Mouse (Mus musculus) intestine, postnatal 0 days (tissue): ENCODE results near the gene Acot12. TPM values are rescaled to one million over a fixed set of nuclear protein-coding genes. Genes with fewer than 3 reads are reported as not detected.

Experiments used
- ATAC-seq: fragments of 200-750 bp; cut with Nextera tagmentation; 2 replicates; pipeline ENCODE4 v1.8.0; 2017; ENCODE audit warnings: mild to moderate bottlenecking, moderate TSS enrichment, moderate library complexity
- H3K27ac ChIP-seq: fragments of 300-500 bp; sonication (generic); 2 replicates; pipeline ENCODE4 v1.5.1; 2014; ENCODE audit warnings: mild to moderate bottlenecking, low read depth, low read length, moderate library complexity
- H3K27me3 ChIP-seq: fragments of 300-500 bp; sonication (generic); replicated peaks from 2 replicates; pipeline ENCODE4 v1.6.1; 2014; ENCODE audit warnings: low read length, mixed read lengths; ENCODE audit not compliant: control insufficient read depth, insufficient read depth
- H3K36me3 ChIP-seq: fragments of 300-500 bp; sonication (generic); 2 replicates; pipeline ENCODE4 v1.6.1; 2014; ENCODE audit warnings: mild to moderate bottlenecking, moderate library complexity; ENCODE audit not compliant: control insufficient read depth, insufficient read depth
- H3K4me1 ChIP-seq: fragments of 300-500 bp; sonication (generic); replicated peaks from 2 replicates; pipeline ENCODE4 v1.6.1; 2014; ENCODE audit warnings: antibody characterized with exemption, low read length, mixed read lengths; ENCODE audit not compliant: control insufficient read depth, insufficient read depth
- H3K4me2 ChIP-seq: fragments of 300-500 bp; sonication (generic); replicated peaks from 2 replicates; pipeline ENCODE4 v1.6.1; 2014; ENCODE audit warnings: low read depth, mild to moderate bottlenecking, moderate library complexity
- H3K4me3 ChIP-seq: fragments of 300-500 bp; sonication (generic); 2 replicates; pipeline ENCODE4 v1.5.1; 2014; ENCODE audit warnings: low read depth, low read length
- H3K9ac ChIP-seq: fragments of 300-500 bp; sonication (generic); 2 replicates; pipeline ENCODE4 v1.6.1; 2014; ENCODE audit warnings: mild to moderate bottlenecking, low read depth, low read length
- H3K9me3 ChIP-seq: fragments of 300-500 bp; sonication (generic); 2 replicates; pipeline ENCODE4 v1.6.1; 2016; ENCODE audit warnings: mixed run types; ENCODE audit not compliant: control insufficient read depth
- CTCF ChIP-seq: sonication (generic); IDR thresholded peaks from 2 replicates; pipeline ENCODE4 v1.5.1; 2016; ENCODE audit warnings: low read depth, mild to moderate bottlenecking, control low read depth, antibody characterized with exemption, moderate library complexity
- WGBS: fragments of 180-500 bp; shearing (Covaris S2); extraction: QIAGEN DNeasy Blood & Tissue Kit; methylation state at CpG from one replicate; pipeline ENCODE4 v1.1.7; 2014; 5-methylcytosine and 5-hydroxymethylcytosine counted together
- polyA plus RNA-seq: library from polyadenylated mRNA; unstranded; fragments of >200 nt; fragmentation: Nextera tagmentation; extraction: Ambion mirVana; gene quantifications from 2 replicates; pipeline ENCODE4 v1.2.1, GENCODE M21; 2015

Acot12 gene
- polyA plus RNA-seq, 1 experiment from 2014 or later: 21.8 TPM

DNA sequence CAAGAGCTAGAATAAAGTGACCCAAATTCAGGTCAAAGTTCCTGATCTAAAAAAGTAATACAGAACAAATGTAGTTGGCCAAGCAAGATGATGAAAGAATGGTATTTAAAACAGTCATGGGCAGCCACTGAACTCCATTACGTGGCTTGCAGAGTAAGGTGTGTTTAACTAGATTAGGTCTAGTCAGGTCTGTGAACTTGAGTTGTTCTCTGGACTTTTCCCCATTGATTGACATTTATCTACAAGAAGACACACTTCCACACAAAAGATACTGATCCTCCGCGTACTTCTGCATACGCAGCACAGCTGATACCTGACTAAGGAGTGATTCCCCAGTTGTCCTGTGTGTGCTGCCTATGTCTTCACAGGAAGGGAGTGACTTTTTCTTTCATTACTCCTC lies 24.3 kb downstream of the Acot12 start:
- H3K9me3 ChIP-seq: no peaks in the 10 kb centered on the region
- WGBS: 57% methylated on average over 4 of the region's 4 CpGs
- H3K27me3 ChIP-seq: no peaks in the 10 kb centered on the region
- H3K4me2 ChIP-seq: no peak overlapping the region
- H3K36me3 ChIP-seq: no peaks in the 10 kb centered on the region
- no peak overlapping the region for H3K4me3 ChIP-seq
- H3K4me1 ChIP-seq: no peaks in the 10 kb centered on the region
- ATAC-seq: peak; percentile 61
- H3K27ac ChIP-seq: peak overlapping the region; percentile 62; the same call in 1 of the 2 replicates
- TF ChIP-seq CTCF: no peak
- no peak overlapping the region for H3K9ac ChIP-seq

DNA sequence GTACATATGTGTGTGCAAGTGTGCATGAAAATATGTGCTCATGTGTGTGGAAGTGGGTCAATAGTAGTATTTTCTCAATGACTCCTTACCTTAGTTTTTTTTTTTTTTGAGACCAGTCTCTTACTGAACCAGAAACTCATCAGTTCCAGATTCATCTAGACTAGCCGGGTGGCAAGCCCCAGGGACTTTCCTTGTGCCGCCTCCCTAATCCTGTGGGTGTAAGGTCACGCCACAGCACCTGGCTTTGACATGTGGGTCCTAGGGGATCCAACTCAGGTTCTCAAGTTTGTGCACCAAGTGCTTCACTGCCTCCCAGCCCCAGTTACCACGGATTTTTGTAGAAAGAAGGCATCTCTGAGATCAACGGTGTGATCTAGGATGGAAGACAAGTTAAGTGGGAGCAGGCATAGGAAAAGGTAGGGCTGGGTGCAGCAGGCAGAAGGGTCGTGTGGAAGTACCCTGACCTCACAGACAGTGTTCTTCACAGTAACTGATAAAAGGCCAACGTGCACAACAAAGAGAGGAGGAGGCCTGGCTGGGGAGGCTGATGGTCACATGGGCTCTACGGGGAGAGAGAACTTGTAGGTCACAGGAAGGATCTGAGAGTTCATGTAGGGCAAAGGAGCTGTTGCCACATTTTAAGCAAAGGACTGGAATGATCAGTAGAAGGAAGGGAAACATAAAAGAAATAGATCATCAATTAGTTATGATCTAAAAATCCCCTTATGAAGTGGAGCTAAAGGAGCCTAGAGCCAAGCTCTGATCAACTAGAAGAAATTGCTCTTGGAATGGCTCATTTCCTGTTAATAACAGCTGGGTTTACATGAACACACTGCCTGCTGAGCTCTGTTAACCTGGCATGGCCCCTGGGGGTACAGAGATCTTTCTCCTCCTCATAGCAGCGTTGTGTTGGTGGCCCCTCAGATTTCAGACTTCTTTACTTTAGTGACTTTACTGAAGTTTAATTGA lies 27.7 kb downstream of the Acot12 start:
- Histone ChIP-seq H3K27ac (no peak overlapping the region), H3K4me3 (no peak overlapping the region), H3K36me3 (no peaks in the 10 kb centered on the region), H3K9me3 (no peaks in the 10 kb centered on the region), H3K4me1 (no peaks in the 10 kb centered on the region), H3K9ac (no peak overlapping the region), H3K4me2 (no peak overlapping the region), H3K27me3 (no peaks in the 10 kb centered on the region)
- WGBS: 61% methylated on average over 9 of the region's 9 CpGs
- no peak for ATAC-seq
- TF ChIP-seq CTCF: no peak

- Histone ChIP-seq H3K9me3 (no peaks in the 10 kb centered on the region), H3K4me3 (no peak overlapping the region), H3K4me2 (no peak overlapping the region), H3K36me3 (no peaks in the 10 kb centered on the region), H3K9ac (no peak overlapping the region), H3K27me3 (no peaks in the 10 kb centered on the region), H3K4me1 (no peaks in the 10 kb centered on the region), H3K27ac (no peak overlapping the region)
- WGBS: 97% methylated on average over 5 of the region's 5 CpGs
- no peak for ATAC-seq
- TF ChIP-seq CTCF: no peak
Observed at GRCm38 (mm10) chr13:91778092-91778491, 36.8 kb downstream of the Acot12 start.

DNA sequence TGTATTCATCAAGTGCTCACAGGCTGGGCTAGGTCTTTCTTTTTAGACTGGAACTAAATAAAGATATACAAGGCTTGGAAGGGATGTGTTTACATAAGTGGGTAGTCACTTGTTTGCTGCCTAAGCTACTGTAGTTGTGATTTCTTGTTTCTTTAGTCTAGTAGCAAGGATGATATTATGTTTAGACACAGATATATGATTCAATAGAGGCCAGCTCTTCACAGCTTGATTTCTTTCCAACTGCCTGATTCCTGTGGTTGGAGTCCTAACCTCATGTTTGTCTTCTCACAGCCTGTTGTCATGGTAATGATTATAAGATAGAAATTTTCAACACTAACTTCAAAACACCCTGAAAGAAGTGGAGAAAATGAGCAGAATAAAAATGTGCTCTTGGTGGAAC lies 38.6 kb downstream of the Acot12 start:
- H3K27me3 ChIP-seq: no peaks in the 10 kb centered on the region
- H3K4me1 ChIP-seq: no peaks in the 10 kb centered on the region
- TF ChIP-seq CTCF: no peak
- no peak for ATAC-seq
- H3K9me3 ChIP-seq: no peaks in the 10 kb centered on the region
- H3K4me2 ChIP-seq: no peak overlapping the region
- H3K9ac ChIP-seq: no peak overlapping the region
- H3K4me3 ChIP-seq: no peak overlapping the region
- no peaks in the 10 kb centered on the region for H3K36me3 ChIP-seq
- H3K27ac ChIP-seq: no peak overlapping the region

GRCm38 (mm10) chr13:91792035-91792434 lies 50.7 kb downstream of the Acot12 start:
- TF ChIP-seq CTCF: no peak
- Histone ChIP-seq H3K9ac (no peak overlapping the region), H3K36me3 (peaks cover 20% of the 10 kb centered on the region), H3K9me3 (no peaks in the 10 kb centered on the region), H3K4me2 (no peak overlapping the region), H3K4me3 (no peak overlapping the region), H3K27me3 (no peaks in the 10 kb centered on the region), H3K27ac (no peak overlapping the region), H3K4me1 (no peaks in the 10 kb centered on the region)
- 28% methylated on average over 1 of the region's 1 CpGs for WGBS
- no peak for ATAC-seq

DNA sequence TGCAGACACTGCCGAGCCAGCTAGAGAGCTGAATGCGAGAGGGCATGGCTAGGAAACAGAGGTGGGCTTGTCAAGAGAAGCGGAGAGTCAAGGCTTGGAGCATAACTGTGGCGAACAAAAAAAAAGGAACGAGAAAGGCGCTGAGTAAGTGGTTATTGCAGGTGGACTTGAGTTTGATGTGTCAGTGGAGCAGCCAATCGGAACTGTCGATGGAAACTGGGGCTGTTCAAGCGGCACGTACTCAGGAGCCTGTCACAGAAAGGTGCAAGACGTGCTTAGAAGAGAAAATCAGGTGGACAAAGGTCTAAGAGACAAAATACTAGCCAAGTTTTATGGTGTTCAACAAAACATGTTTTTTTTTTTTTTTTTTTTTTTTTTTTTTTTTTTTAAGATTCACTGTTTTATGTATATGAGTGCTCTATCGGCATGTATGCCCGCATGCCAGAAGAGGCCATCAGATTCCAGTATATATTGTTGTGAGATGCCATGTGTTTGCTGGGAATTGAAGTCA lies 53.7 kb downstream of the Acot12 start:
- Histone ChIP-seq H3K27ac (no peak overlapping the region), H3K4me2 (no peak overlapping the region), H3K4me3 (no peak overlapping the region), H3K4me1 (no peaks in the 10 kb centered on the region), H3K36me3 (peaks cover 48% of the 10 kb centered on the region), H3K9me3 (no peaks in the 10 kb centered on the region), H3K9ac (no peak overlapping the region), H3K27me3 (no peaks in the 10 kb centered on the region)
- WGBS: 97% methylated on average over 13 of the region's 13 CpGs
- TF ChIP-seq CTCF: no peak
- ATAC-seq: no peak
